Mouse (Mus musculus): ENCODE measurements around the gene Arhgap28.

Arhgap28 gene

DNA sequence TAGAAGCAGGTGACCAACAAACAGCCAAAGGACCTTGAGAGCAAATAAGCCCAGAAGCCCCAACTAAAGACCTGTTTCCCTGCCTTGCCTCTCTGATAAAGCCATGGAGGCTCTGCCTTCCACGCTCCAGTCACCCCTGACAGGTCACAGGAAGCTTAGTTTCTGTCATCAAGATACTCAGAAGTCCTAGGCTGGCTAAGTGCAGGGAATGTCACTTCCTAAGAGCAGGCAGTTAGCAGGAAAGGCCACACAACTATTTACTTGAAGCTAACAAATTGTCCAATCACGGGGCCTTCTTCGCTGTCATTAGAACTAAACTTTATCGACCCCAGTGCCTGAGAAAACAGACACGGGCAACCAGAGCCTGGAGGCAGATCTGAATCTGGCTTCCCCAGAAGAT, 14.2 kb downstream of the Arhgap28 start:
- no peak for DNase-seq (ENCODE audit: low spot score)

DNA sequence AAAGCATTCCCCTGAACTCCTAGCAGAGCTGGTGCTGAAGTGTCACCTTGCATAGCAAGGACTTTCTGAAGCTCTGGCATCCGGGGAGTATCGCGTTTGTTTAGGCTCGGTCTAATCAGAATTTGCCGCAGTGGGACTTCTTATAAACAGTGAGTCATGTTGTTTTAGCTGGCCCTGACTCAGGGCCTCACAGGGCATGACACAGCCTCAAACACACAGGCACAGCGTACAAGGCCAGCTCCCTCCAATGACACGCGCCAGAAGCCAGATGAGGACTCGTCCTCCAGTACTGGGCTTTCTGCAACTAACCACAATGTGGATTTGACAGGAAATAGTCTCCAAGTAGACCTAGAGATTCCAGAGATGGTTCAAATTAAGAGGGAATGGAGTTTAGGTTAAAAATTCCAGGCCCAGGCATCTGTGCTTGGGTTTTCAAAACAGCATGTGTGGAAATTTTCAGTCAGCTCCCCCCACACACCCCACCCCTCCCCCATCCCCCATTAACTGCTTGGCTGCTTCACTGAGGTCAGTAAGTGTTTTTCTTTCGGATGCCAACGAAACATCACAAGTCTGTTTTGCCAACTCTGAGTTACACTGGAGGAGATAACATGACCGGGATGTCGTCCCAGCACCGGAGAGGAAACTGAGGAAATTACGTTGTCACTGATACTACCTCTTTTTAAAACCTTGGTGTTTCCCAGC, 14.8 kb downstream of the Arhgap28 start:
- DNase-seq (ENCODE audit: low spot score), result no peak

DNA sequence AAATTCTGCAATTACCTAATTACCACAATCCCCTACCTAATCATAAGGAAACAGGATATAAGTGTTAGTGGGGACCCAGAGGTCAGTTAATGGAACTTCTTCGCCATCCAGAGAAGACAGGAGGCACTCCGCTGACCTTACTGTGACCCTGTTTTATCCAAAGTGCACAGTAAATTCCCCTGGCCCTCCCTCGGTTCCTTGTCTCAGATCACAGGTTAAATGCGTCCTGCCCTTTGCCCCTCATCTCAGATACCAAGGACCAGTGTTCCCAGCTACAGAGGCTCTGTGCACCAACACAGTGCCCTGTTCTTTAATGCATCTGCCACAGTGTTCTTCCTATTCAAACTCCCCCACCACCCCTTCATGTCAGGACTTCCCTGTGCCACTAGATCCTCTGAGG, 18.4 kb downstream of the Arhgap28 start:
- no peak for DNase-seq (ENCODE audit: low spot score)

DNA sequence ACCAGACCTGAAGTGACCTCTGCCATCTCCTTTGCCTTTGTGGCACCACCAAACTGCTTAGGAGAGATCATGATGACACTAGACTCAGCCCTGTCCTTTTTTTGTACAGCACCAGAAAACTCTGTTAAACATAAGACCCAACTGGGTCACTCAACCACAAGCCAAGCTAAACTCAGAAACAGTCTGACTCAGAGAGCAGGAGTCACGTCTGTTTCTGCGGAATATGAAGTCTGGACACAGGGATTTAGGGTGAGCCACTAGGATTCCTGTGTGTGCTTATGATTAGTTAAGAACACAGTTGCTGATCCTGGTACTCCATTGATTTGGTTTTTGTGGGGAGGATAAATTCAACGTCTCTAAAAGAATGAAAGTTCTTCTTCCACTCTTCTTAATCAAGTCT, 23.3 kb downstream of the Arhgap28 start:
- no peak for DNase-seq (ENCODE audit: low spot score)

DNA sequence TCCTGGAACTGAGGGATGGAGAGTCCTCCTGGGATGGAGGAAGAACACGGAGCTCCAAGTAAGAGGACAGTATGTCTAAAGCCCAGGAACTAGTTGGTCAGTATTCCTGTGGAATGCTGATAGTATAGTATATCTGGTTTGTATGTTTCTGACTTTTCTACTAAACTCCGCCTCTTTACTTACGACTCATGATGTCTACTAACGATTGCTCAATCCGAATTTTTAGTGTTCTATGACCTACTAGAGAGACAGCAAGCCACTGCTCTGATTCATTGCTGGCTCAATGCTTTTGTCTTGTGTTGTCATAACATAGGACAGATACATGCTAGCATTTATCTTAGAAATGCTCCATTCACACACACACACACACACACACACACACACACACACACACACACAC, 24.7 kb downstream of the Arhgap28 start:
- no peak for DNase-seq (ENCODE audit: low spot score)

DNA sequence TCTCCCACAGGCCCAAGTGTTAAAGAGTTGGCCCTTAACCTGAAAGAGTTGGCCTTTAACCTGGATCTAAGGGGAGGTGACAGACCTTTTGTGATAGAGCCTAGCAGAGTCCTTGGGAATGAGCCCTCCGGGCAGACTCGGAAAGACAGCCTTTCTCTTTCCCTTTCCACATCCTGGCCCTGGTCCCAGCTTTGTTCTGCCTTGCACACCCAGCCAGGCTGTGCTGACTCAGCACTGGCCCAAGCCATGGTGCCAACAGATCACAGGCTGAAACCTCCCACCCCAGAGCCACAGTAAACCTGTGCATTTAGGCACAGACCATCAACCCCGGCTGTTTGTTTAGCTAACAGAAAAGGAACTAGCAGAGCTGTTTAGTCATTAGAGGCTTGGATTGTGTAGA, 25.1 kb downstream of the Arhgap28 start:
- no peak for DNase-seq (ENCODE audit: low spot score)

DNA sequence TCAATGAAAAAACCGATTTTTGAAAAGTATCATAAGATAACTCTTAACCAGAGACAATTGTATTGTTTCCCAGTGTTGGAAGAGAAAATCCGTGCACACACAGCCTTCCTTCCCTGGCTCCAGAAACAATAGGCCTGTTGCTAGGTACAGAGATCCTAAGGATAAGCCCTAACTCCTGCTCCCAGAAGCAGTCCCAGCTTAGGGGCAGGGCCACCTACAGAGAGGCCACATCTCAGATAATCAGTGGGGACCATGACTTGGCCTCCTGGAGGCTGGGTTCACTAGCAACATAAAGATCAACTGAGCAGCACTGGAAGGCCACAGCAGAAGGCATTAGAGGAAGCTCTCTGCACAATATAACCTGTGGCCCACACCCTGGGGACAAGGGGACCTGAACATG, 27.5 kb downstream of the Arhgap28 start:
- DNase-seq (ENCODE audit: low spot score), result no peak

DNA sequence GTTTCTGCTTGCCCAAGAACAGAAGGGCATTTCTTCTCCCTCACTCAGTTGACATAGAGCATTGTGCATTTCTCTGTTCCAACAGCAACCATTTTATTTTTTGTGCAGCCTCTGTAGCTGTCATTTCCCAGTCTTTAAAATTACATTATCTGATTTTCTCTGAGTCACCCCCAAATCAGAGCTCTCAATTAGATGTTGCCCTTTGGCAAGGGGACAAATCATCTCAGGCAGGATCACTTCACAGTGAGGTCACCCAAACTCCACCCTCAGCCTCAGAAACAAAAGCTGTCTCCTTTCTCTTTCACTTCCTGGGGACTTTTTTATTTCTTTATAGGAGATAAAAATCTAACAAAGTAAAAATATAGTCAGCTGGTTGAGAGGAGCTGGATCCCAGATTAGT, 27.9 kb downstream of the Arhgap28 start:
- DNase-seq (ENCODE audit: low spot score), result no peak

DNA sequence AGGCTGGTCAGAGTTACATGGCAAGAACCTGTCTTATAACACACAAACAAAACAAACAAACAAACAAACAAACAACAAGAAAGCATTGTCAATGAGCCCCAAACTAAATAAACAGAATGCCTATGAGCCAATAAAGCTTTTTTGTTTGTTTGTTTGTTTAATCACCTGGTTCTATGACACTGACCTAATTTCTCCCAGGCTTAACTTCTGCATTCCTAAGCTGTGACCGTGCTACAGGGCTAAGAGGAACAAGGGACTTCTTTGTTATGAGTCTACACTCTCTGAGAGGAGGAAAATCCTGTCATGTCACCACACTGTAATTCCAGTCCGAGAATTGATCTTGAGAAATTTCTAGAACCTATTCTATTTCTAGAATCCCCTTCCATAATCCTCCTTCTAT, 29.2 kb downstream of the Arhgap28 start:
- no peak for DNase-seq (ENCODE audit: low spot score)

DNA sequence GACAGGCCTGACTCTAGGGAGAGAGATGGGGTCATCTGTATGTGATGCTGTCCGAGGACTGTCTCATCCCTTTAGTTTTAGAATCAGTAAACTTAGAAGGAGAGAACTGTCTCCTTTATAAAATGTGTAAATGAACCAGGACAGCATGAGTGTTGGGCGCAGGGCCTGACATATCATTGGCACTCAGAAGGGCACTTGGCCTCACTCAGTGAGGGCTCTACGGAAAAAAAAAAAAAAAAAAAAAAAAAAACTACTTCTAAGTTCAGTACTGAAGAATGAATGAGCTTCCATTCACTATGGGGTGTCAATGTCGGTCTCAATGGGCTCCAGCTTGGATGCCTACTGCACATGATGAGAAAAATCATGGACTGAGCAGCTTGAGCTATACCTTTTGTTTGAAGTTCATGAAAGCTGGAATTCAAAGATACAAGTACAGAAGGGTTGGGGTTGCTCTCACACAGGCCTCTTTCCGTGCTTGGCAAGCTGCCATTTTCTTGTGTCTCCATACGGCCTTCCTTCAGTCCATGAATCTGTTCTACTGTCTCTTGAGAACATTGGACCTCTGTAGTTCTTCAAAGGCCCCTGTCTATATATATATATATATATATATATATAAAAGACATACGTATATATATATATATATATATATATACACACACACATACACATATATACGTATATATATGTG, 36.9 kb downstream of the Arhgap28 start:
- no peak for DNase-seq (ENCODE audit: low spot score)

DNA sequence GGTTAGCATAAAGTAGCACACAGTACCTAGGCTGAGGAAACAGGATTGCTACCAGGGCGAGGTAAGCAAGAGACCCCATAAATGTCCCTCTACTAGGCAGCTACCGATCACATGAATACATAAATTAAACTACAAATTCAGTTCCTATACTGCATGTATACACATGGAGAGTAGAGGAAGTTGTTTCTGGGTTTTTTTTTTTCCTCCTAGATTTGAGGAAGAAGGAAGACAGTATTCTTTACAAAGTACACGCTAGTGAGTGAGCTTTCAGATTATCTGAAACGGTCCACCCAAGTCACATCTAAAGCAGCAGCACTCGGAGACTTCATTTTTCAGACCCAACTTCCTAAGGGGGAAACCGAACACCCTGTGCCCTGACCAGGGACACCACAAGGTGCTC, 41.1 kb downstream of the Arhgap28 start:
- no peak for DNase-seq (ENCODE audit: low spot score)

DNA sequence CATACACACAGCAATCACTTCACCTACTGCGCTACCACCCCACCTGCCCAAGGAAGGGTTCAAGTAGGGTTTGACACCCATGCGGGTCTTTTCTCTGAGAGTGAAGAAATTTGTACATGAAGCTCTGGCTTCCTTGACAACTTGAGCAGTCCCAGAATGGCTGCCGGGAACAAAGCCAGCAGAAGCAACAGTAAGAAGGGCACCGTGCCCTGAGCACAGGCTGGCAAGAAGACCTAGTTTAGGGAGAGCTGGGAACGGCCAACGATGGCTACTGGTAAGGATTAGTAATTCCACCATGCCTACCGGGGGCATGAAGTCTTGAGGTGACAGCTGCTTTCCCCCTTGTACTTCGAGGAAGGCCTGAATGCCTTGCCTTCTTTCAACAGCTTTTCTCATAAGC, 41.9 kb downstream of the Arhgap28 start:
- DNase-seq (ENCODE audit: low spot score), result no peak

DNA sequence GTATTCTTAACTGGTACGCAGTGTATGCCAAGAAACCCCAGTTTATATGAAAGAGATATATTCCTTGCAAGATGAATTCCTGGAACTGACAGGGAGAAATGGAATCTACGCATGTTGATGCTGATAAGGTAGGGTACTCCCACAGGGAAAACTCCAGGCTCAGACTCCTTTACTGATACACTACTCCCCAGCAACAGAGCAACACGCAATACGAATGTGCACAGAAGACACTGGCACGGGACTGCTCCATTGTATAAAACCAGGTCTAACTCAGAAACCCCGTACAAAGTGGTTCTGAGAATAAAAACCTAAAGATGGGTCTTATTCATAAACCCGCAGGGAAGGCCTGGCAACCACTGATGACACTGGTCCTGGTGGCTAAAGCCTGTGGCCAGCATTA, 45.0 kb downstream of the Arhgap28 start:
- DNase-seq (ENCODE audit: low spot score), result no peak

DNA sequence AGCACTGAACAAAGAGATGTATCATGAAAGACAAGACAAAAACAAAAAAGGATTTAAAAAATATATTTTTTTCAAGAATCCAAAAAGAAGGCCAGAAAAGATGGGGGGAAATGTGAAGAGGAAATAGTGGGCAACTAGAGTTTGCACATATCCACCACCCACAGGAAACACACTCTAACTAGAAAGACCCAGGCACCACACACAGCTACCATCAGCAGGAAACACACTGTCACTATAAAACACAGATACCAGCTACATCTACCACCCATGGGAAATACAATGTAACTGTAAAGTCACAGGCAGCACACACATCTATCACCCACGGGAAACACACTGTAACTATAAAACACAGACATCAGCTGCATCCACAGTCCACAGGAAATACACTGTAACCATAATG, 46.3 kb downstream of the Arhgap28 start:
- no peak for DNase-seq (ENCODE audit: low spot score)

DNA sequence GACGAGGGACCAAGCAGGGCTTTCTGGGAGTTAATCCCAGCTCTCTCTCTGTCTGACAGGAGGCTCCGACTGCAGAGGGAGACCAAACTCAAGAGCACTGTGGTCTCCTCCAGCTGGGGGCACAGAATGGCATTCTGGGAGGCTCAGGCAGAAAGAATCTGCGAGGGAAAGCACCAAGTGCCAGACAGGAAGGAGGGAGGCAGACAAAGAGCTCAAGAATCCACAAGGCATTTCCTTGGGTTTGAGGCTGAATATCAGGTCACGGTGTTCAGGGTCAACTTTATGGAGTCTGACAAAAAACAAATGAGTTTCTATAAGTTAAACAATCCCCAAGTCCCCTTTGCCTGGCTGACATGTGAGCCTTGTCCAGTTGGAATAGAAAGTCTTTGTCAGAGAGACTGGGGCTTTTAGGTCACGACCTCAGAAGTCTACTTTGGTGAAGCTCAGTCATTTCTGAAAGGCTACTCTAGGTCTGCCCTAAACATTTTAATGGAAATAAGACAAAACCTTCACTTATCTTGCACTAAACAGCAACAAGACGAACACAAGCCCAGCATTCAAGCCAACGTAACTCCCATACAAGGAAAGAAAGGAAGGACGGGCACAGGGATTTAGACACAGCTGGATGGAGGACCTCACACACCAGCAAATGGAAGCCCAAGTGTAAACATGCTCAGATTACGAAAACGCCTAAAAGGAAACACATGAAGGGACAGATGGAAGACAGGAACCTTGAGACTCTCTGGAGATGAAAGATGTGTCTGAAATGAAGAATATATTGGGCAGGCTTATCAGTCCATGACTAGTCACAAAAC, 47.8 kb downstream of the Arhgap28 start:
- DNase-seq (ENCODE audit: low spot score), result no peak

DNA sequence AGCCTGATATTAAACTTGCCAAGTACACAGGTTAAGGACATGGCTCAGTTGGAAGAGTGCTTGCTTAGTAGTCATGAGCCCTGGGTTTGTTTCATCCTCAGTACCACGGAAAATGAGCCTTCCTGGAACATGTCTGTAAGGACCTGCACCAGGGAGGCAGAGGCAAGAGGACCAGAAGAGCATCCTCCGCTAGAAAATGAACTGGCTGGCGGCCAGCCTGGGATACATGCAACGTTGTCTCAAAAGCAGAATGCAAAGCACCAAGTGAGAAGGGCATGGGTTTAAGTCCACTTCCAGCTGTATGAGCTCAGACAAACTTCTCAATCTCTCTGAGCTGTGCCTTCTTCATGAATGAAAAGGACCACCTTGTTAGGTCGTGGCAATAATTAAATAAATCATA, 49.0 kb downstream of the Arhgap28 start:
- no peak for DNase-seq (ENCODE audit: low spot score)

DNA sequence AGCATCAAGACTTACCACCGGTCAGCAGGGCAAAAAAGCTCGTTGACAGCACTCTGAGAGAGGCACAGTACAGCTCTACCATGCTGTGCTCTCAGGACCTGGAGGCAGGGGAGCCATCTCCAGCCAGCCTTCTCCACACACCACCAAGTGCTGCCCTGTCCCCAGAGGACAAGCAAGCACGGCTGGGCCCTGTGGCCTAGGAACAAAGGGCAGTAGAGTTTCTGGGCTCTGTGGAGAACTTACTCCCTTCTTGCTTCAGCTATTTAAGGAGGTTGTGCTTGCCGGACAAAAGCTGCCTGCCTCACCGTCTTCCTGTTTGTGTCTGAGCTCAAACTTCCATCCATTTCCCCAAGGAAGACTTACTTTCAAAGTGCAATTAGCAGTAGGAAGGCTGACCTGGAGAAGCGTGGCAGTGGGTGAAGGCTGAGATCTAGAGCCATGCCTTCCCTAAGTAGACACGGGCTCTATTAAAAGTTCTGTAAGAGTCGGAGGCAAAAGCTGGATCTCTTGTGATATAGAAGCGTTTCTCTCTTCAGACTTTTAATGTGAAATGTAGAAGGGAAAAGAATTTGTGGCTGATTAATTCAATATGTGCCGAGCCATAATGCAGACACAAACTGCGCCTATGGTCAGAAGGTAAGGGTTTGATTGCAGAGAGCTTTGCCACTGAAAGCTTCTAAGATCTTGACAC, 53.3 kb downstream of the Arhgap28 start:
- DNase-seq (ENCODE audit: low spot score), result no peak

DNA sequence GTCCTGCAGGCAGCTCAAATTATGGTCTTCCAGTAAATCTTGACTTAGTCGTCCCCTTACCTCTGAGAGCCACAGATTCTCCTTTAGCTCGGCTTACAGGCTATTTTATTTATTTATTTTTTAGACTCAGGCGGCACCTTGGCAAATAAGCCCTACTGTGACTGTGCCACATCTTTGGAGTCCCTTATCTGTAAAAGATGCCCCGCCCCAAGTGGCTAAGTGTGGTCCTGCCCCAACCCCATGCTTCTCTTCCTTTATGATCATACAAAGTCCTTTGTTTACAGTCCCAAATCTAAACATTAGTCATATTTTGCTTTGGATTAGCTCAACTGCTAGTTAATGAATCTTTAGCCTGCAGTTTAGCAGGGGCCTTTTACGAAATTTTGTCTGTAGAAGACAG, 55.3 kb downstream of the Arhgap28 start:
- DNase-seq (ENCODE audit: low spot score), result no peak

DNA sequence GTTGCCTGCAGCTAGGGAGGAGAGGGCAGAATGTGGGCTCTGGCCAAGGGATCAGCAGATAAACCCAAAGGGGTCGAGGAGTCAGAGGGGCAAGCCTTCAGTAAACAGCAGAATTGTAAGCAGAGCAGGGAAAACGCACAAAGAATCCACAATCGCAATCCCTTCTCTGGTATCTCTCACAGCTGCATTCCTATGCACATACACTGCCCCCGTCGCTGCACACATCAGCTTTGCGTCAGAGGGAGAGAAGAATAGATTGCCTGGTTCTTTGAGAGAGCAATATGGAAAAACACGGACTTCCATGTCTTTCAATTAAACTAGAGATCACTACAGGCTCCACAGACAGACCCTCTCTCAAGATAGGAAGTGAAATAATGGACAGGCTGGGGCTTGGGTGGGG, 58.5 kb downstream of the Arhgap28 start:
- DNase-seq (ENCODE audit: low spot score), result no peak

DNA sequence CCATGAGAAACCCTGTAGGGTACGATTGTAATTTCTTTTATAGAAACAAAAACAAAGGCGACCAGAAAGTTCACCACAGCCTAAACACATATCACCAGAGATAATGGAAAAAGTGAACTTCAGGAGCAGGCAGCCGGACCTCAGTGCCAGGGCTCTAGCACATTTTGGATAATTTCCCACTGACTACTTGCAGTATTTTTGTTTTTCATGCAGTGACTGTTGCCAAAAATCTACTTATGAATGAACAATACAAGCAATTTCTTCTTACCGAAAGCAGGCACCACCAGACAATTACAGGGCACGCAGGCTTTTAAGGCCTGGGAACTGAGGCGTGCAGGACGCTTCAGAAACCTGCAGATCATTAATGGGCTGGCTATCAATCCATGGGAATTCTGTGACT, 59.7 kb downstream of the Arhgap28 start:
- DNase-seq (ENCODE audit: low spot score), result no peak

DNA sequence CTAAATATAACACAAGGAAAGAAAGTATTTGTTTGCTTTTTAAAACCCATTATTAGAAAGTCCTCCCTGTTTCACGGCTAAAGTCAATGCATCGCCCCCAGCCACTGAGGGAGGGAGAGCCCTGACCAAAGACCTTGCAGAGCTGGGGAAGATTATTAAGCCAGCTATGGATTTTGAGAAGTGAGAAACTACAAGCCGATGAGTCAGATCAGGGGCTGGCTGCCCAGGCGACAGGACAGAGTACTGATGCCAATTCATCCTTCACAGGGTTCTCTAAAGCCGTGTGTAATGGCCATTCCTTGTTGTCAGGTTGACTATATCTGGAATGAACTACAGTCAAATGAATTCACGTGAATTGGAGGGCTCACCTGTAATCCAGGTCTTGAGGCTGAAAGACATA, 62.9 kb downstream of the Arhgap28 start:
- DNase-seq (ENCODE audit: low spot score), result no peak

DNA sequence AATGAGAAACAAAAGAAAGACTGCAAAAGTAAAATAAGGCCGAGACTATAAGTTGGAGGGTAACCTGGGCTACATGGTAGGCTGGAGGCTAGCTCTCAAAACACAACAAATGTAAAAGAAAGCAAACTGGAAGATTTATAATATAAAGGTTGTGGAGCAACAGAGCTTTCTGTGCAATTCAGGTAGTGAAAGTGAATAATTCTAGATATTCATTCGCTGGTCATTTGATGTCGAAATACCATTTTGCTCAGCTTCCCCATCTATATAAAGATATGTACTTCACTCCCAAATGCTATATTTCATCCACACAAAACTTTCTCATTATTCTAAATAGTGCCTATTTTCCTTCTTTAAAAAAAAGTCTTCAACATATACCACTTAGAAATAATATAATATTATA, 66.9 kb downstream of the Arhgap28 start:
- DNase-seq (ENCODE audit: low spot score), result no peak

DNA sequence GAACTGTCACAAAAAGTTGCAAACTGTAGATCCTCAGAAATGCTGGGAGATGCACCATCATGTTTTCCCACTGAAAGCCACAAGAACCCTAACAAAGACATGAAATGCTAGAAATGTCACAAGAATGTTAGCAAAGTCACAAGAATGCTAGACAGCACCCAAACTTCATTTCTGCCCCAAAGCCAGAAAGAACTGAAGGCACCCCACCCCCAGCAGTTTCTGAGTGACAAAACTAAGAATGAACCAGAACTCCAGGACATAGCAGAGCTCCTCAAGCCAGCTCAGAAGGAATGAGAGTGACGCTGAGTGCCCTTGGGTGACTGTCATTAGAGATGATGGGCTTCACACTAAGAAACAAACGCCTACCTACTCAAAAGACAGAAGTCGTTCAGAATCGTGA, 68.4 kb downstream of the Arhgap28 start:
- no peak for DNase-seq (ENCODE audit: low spot score)
